Mouse (Mus musculus) heart, embryonic 11.5 days (tissue): ENCODE results near the gene H2-T22. TPM values are rescaled to one million over a fixed set of nuclear protein-coding genes. Genes with fewer than 3 reads are reported as not detected.
A peak's percentile ranks its signal among the peaks of the same experiment; 100 is the strongest.

Experiments used
- ATAC-seq: fragments of 200-750 bp; cut with Nextera tagmentation; replicated peaks from 2 replicates; pipeline ENCODE4 v1.8.0; 2017; ENCODE audit warnings: moderate library complexity; ENCODE audit not compliant: insufficient number of reproducible peaks, low FRiP score, low TSS enrichment
- H3K27ac ChIP-seq: fragments of 300-500 bp; sonication (generic); 2 replicates; pipeline ENCODE4 v1.5.1; 2014; ENCODE audit warnings: mild to moderate bottlenecking, low read depth, low read length
- H3K27me3 ChIP-seq: fragments of 300-500 bp; sonication (generic); 2 replicates; pipeline ENCODE4 v1.6.1; 2014; ENCODE audit warnings: mild to moderate bottlenecking, low read length, mixed read lengths; ENCODE audit not compliant: control insufficient read depth, insufficient read depth
- H3K36me3 ChIP-seq: fragments of 300-500 bp; sonication (generic); 2 replicates; pipeline ENCODE4 v1.6.1; 2014; ENCODE audit warnings: mild to moderate bottlenecking, low read length, moderate library complexity, mixed read lengths; ENCODE audit not compliant: control insufficient read depth, insufficient read depth
- H3K4me1 ChIP-seq: fragments of 300-500 bp; sonication (generic); 2 replicates; pipeline ENCODE4 v1.6.1; 2014; ENCODE audit warnings: low read length; ENCODE audit not compliant: control insufficient read depth, insufficient read depth
- H3K4me2 ChIP-seq: fragments of 300-500 bp; sonication (generic); 2 replicates; pipeline ENCODE4 v1.6.1; 2014; ENCODE audit warnings: mild to moderate bottlenecking, moderate library complexity
- H3K4me3 ChIP-seq: fragments of 300-500 bp; sonication (generic); 2 replicates; pipeline ENCODE4 v1.5.1; 2014; ENCODE audit warnings: low read depth, low read length
- H3K9ac ChIP-seq: fragments of 300-500 bp; sonication (generic); 2 replicates; pipeline ENCODE4 v1.6.1; 2014; ENCODE audit warnings: mild to moderate bottlenecking, low read depth, low read length, moderate library complexity
- H3K9me3 ChIP-seq: fragments of 300-500 bp; sonication (generic); replicated peaks from 2 replicates; pipeline ENCODE4 v1.6.1; 2016; ENCODE audit warnings: low read length; ENCODE audit not compliant: control insufficient read depth
- WGBS: fragments of 180-500 bp; shearing (Covaris S2); extraction: QIAGEN DNeasy Blood & Tissue Kit; methylation state at CpG from one replicate; pipeline ENCODE4 v1.1.7; 2014; ENCODE audit not compliant: insufficient replicate concordance; 5-methylcytosine and 5-hydroxymethylcytosine counted together
- polyA plus RNA-seq: library from polyadenylated mRNA; unstranded; fragments of >200 nt; fragmentation: Nextera tagmentation; extraction: Ambion mirVana; gene quantifications from 2 replicates; pipeline ENCODE4 v1.2.1, GENCODE M21; 2014

Gene H2-T22
- polyA plus RNA-seq, 1 experiment from 2014 or later: 7.3 TPM

DNA sequence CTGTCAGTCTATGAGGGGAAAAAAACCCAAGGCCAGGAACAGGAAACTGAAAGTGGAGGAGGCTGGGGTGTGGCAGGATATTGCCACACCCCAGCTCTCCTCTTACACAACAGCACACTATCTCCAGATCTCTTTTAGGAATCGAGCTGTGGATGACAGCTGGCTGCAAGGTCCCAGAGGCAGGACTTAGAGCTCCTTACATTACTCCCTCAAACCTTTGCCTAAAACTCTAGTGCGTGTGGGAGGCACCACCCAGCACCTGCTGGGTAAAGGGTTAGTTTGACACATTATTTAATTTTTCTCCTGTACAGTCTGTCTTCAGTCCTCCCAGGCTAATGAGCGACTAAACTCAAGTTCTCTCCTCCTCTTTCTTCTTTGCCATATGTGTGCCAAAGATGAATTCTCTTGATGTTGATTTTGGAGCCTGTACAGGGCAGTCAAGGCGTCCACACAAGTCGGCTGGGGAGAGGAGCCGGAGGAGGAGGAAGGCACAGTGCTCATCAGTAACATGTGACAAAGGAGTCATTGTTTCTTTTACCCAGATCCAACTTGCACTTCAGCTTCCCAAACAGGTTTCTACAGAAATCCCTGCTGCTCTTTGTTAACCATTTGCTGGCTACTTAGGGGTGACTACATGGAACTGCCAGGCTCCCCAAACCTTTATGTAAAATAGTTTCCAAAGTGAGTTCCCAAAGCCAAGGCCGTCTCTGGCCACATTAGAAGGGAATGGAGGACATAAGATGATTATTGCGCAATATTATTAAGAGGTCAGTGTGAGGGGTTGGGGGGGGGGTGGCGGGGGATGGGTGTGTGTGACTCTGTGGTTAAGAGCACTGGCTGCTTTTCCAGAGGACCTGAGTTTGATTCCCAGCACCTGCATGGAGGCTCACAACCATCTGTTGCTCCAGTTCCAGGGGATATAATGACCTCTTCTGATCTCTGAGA lies 18.6 kb downstream of the H2-T22 start:
- 61% methylated on average over 9 of the region's 9 CpGs for WGBS
- peak; percentile 60 for ATAC-seq
- Histone ChIP-seq H3K27me3 (no peaks in the 10 kb centered on the region), H3K36me3 (no peaks in the 10 kb centered on the region), H3K9ac (no peak overlapping the region), H3K4me1 (peaks cover 3% of the 10 kb centered on the region; the same call in 1 of the 2 replicates), H3K9me3 (no peaks in the 10 kb centered on the region), H3K4me3 (no peak overlapping the region), H3K27ac (no peak overlapping the region), H3K4me2 (no peak overlapping the region; the same call in 1 of the 2 replicates)

DNA sequence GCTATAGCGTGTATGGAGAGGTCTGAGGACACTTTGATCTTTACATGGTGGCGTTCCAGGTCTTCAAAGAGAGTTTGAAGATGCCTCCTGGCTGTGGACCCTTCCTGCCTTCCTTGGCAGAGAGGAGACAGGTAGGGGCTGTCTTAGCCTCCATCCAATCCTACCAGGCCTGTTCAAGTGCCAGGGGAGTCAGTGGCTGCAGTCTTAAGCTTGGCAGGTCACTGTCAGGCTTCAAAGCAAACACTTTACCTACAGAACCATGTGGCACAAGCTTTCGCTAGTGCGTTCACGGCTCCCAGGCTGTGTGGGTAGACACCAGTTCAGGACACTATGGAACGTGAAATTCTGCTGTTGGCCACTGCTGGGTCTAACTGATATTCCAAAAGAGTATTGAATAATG lies 19.6 kb downstream of the H2-T22 start:
- no peak overlapping the region for H3K27ac ChIP-seq
- H3K36me3 ChIP-seq: no peaks in the 10 kb centered on the region
- H3K4me1 ChIP-seq: peaks cover 3% of the 10 kb centered on the region; the same call in 1 of the 2 replicates
- no peak overlapping the region for H3K4me2 ChIP-seq
- no peaks in the 10 kb centered on the region for H3K9me3 ChIP-seq
- H3K27me3 ChIP-seq: no peaks in the 10 kb centered on the region
- H3K9ac ChIP-seq: no peak overlapping the region
- no peak for ATAC-seq
- WGBS: 85% methylated on average over 6 of the region's 6 CpGs
- H3K4me3 ChIP-seq: no peak overlapping the region

DNA sequence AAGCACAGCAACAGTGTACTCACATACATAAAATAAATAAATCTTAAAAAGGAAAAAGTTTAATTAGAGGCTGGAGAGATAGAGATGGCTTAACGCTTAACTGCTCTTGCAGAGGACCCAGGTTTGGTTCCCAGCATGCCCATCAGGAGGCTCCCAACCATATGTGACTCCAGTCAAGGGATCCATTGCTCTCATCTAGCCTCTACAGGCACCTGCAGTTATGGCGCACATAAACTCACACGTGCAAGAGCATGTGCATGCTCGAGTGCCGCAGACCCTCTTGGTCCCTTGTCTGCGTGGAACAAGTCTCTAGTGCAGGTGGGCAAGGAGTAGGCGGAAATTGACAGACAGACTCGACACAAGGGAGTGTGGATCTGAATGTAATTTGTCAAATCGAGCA lies 20.4 kb downstream of the H2-T22 start:
- WGBS: 82% methylated on average over 9 of the region's 9 CpGs
- no peak overlapping the region for H3K4me2 ChIP-seq
- no peak for ATAC-seq
- no peaks in the 10 kb centered on the region for H3K27me3 ChIP-seq
- no peaks in the 10 kb centered on the region for H3K36me3 ChIP-seq
- H3K9me3 ChIP-seq: no peaks in the 10 kb centered on the region
- peaks cover 3% of the 10 kb centered on the region; the same call in 1 of the 2 replicates for H3K4me1 ChIP-seq
- H3K27ac ChIP-seq: no peak overlapping the region
- no peak overlapping the region for H3K9ac ChIP-seq
- no peak overlapping the region for H3K4me3 ChIP-seq

DNA sequence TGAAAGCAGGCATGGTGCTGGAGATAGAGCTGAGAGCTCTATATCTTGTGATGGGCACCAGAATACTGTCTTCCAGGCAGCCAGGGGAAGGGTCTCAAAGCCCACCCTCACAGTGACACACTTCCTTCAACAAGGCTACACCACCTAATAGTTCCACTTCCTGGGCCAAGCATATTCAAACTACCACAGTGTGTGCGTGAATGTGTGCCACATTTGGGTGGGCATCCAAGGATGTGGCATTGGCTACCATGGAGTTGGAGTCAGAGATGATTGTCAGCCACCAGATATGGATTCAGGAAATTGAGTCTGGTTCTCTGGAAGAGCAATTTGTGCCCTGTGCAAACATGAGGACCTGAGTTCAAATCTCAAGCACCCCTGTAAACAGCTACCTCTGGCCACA lies 21.2 kb downstream of the H2-T22 start:
- Histone ChIP-seq H3K4me1 (peaks cover 3% of the 10 kb centered on the region; the same call in 1 of the 2 replicates), H3K4me3 (no peak overlapping the region), H3K27ac (peak overlapping the region; percentile 75; the same call in 1 of the 2 replicates), H3K9me3 (no peaks in the 10 kb centered on the region), H3K4me2 (peak overlapping the region; percentile 57), H3K36me3 (no peaks in the 10 kb centered on the region), H3K9ac (no peak overlapping the region), H3K27me3 (no peaks in the 10 kb centered on the region)
- ATAC-seq: no peak
- 90% methylated on average over 1 of the region's 1 CpGs for WGBS

DNA sequence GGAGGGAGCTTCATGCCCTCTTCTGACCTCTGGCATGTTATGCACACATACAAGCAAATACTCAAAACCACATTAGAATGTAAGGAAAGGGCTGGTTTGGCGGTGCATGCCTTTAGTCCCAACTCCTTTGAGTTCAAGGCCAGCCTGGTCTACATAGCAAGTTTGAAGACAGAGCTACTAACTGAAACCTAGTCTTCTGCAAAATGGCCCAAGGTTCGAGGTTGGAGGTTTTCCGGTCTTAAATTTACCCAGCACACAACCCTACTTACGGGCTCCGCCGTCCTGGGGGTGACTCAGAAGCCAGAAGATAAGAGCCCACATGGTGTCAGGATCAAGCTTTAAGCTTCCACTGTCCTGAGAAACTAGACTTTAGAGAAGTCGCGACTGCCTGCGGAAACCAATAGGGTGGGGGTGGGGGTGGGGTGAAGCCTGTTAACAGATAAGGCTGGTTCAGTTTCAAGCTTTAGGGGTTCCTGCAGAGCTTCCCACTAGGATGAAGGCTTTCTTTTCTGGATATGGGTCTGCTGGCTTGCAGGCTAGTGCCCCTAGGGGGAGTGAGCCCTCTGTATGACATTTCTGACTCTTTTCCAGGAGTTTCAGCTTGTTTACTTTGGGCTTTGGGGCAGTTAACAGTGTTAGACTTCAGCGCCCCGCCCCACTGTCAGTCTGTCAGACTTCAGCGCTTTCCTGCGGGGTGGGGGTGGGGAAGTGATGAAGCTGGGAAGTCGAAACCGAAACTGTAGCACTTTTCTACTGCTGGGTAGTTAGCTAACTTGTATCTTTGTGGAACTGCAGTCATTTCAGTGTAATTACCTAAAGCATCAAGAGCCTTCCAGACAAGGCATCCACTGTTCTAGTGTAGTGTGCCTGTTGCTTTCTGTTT lies 22.1 kb downstream of the H2-T22 start, which contains the start of gene H2-T24:
TSS of gene H2-T24 (minus strand) at position 370 of the 883 bp plus-strand sequence.
- Histone ChIP-seq H3K4me3 (peak within 1 kb of the TSS; percentile 25), H3K36me3 (no peaks in the 10 kb centered on the region), H3K9ac (no peak within 1 kb of the TSS), H3K27ac (peak within 1 kb of the TSS; percentile 75), H3K27me3 (no peaks in the 10 kb centered on the region), H3K9me3 (no peaks in the 10 kb centered on the region), H3K4me1 (peaks cover 3% of the 10 kb centered on the region; the same call in 1 of the 2 replicates), H3K4me2 (peak within 1 kb of the TSS; percentile 57)
- 25% methylated on average over 15 of the region's 15 CpGs for WGBS
- peak; percentile 79; the same call in 1 of the 2 replicates for ATAC-seq

DNA sequence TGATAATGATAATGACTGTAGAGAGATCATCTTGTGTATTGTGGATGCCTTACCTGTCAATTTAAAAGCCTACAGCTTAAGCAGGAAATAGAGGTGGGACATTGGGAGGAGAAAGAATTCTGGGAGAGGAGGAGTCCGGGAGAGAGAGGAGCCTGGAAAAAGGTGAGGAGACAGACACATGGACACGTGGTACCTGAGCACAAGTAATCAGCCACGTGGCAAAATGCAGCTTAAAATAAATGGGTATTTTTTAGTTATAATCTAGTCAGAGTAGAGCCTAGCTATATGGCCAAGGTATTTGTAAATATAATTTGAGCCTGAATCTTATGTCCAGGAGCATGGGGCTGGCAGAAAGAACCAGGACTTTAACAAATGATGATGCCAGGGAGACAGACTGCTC lies 23.0 kb downstream of the H2-T22 start:
- peak overlapping the region; percentile 75; the same call in 1 of the 2 replicates for H3K27ac ChIP-seq
- H3K4me2 ChIP-seq: peak overlapping the region; percentile 57
- H3K9ac ChIP-seq: no peak overlapping the region
- no peaks in the 10 kb centered on the region for H3K9me3 ChIP-seq
- H3K4me3 ChIP-seq: peak overlapping the region; percentile 25
- H3K36me3 ChIP-seq: peaks cover 1% of the 10 kb centered on the region; the same call in 1 of the 2 replicates
- ATAC-seq: no peak
- H3K4me1 ChIP-seq: peaks cover 3% of the 10 kb centered on the region; the same call in 1 of the 2 replicates
- H3K27me3 ChIP-seq: no peaks in the 10 kb centered on the region
- 64% methylated on average over 3 of the region's 3 CpGs for WGBS

DNA sequence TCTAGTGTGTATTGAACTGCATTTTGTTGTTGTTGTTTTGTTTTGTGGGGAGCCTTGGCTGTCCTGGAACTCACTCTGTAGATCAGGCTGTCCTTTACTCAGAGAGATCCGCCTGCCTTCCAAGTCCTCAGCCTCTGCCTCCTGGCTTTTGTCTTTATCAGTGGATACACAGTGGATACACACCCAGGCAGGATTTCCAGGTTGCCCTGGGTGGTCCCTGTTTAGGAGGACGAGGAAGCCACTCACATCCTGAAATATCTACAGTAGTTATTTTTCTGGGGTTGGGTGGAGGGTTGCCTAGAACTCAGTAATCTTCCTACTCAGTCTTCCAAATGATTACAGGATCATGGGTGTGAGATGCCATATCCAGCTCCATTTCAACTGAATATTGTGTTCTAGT lies 23.6 kb downstream of the H2-T22 start:
- H3K9me3 ChIP-seq: no peaks in the 10 kb centered on the region
- WGBS: 49% methylated on average over 2 of the region's 2 CpGs
- peak overlapping the region; percentile 31 for H3K4me2 ChIP-seq
- no peaks in the 10 kb centered on the region for H3K27me3 ChIP-seq
- H3K4me1 ChIP-seq: peaks cover 3% of the 10 kb centered on the region; the same call in 1 of the 2 replicates
- peaks cover 6% of the 10 kb centered on the region; the same call in 1 of the 2 replicates for H3K36me3 ChIP-seq
- ATAC-seq: no peak
- H3K4me3 ChIP-seq: 0 out of 2 replicates have a peak overlapping the region, but pooled peaks have one; percentile 10
- no peak overlapping the region for H3K27ac ChIP-seq
- no peak overlapping the region for H3K9ac ChIP-seq

DNA sequence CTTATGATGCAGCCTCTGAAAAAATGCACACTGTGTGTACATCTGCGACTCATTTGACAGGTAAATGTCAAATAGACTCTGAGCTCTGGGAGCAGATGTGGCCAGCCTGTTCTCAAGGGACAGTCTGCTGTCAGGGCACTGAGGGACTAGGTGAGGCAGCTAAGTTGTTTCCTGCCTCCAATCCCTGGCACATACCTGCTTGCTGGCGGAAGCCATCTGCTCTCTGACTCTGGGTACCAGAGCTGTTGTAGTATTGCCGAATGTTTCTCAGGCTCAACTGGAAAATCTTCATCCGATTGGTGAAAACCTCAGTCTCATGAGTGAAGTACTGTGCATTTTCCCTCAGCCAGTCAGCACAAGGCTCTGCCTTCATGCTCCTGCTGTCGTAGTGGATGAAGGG lies 25.5 kb downstream of the H2-T22 start:
- Histone ChIP-seq H3K36me3 (peaks cover 6% of the 10 kb centered on the region; the same call in 1 of the 2 replicates), H3K4me2 (no peak overlapping the region), H3K9ac (no peak overlapping the region), H3K27ac (no peak overlapping the region), H3K4me3 (no peak overlapping the region), H3K27me3 (no peaks in the 10 kb centered on the region), H3K9me3 (no peaks in the 10 kb centered on the region), H3K4me1 (no peaks in the 10 kb centered on the region)
- no peak for ATAC-seq
- WGBS: 91% methylated on average over 5 of the region's 5 CpGs
